Mouse (Mus musculus) lung, adult 18-20 months (tissue): ENCODE results near the gene Bsn.
A peak's percentile ranks its signal among the peaks of the same experiment; 100 is the strongest.

Experiments
- DNase-seq, 2 experiments: peaks; one replicate each; pipeline ENCODE4 v3.0.0; 2022; ENCODE audit warnings: mixed read lengths in 2 of 2

Bsn gene

GRCm38 (mm10) chr9:108083561-108083960, 106.6 kb downstream of the Bsn start:
- DNase-seq: no peak

DNA sequence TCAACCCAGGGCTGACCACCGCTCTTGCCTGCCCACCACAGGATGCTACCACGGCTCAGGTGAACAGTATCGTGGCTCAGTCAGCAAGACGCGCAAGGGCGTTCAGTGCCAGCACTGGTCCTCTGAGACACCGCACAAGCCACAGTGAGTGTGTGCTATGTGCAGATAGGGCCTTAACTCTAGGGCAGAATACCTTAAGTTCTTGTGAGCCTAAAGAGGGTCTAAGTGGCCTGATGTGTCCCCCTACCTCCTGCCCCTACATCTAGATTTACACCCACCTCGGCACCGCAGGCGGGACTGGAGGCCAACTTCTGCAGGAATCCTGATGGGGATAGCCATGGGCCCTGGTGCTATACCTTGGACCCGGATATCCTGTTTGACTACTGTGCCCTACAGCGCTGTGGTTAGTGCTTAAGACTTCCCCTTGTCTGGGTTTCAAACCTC, 107.2 kb downstream of the Bsn start, which contains the start of gene Rnf123:
TSS of gene Rnf123 (minus strand) at position 359 of the 444 bp plus-strand sequence.
- DNase-seq: no peak

DNA sequence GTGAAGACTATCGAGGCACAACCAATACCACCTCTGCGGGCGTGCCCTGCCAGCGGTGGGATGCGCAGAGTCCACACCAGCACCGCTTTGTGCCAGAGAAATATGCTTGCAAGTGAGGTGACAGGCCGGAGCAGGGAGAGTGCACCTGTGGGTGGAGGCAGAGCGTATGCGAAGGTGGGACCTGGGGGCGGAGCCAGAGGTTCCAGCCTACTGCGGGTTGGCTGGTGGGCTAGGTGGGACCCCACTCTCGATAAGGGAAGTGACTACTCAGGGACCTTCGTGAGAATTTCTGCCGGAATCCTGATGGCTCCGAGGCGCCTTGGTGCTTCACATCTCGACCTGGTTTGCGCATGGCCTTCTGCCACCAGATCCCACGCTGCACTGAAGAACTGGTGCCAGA, 107.6 kb downstream of the Bsn start:
- no peak for DNase-seq

GRCm38 (mm10) chr9:108080168-108080567, 110.0 kb downstream of the Bsn start, which contains the start of gene Mst1:
Gene Mst1, plus strand, starts transcription at chr9:108080436.
- peak in 1 of 2 experiments; percentile 22 for DNase-seq

GRCm38 (mm10) chr9:108073141-108073930, 116.8 kb downstream of the Bsn start:
- DNase-seq: no peak

DNA sequence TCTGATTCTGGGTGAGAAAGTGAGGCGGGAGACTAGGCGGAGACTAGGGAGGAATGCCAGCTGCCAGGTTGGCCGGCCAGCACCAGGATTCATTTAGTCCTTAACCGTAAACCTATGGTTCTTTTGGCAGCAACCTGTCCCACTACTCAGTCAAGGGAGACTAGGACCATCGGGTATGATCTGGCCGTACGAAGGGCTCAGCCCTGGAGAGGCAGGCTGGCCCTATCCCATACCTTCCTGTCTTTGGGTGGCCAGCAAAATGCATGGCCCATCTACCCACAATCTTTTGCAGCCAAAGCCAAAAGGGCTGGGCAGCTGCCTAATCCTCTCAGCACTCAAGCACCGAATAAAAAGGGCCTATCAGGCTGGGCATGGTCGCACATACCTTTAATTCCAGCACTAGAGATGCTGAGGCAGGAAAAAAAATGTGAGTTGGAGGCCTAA, 117.7 kb downstream of the Bsn start:
- no peak for DNase-seq

- no peak for DNase-seq
These were observed 118.4 kb downstream of the Bsn start for GRCm38 (mm10) chr9:108071801-108072200.

GRCm38 (mm10) chr9:108069529-108069928, 120.7 kb downstream of the Bsn start:
- no peak for DNase-seq

DNA sequence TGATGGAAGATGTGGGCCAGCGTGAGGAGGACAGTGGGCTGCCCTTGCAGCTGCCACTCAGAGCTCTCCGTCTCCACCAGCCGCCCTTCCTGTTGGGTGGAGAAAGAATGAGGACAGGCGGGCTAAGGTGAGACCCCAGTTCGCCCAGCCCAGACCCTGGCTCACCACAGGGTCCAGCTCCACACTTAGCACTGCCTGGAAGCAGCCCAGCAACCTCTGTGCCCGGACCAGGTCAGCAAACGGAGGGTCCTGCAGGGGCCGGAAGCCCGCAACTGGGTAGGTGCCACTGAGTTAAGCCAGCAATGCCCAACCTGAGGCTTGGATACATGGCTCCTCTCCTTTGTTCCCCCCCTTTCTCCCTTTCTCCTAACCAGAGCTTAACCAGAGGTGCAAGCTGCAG, 121.2 kb downstream of the Bsn start:
- no peak for DNase-seq

DNA sequence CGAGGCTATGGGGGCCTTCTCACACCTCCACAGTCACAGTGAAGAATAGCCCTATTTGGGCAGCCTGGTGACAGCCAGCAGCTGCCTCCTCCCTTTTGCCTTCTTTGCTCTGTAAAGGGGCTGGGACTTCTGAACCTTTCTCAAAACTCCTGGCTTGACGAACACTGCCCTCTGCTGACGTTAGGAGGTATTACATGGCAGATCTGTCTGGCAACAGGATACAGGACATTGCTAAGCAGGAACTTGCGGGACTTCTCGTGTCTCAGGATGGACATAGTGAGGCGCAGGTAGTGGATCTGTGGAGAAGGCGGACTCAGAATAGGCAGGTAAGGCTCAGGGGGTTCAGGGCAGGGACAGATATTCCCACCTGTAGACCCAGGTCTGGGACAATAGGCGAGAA, 122.3 kb downstream of the Bsn start:
- DNase-seq: peak; percentile 76 to 82

DNA sequence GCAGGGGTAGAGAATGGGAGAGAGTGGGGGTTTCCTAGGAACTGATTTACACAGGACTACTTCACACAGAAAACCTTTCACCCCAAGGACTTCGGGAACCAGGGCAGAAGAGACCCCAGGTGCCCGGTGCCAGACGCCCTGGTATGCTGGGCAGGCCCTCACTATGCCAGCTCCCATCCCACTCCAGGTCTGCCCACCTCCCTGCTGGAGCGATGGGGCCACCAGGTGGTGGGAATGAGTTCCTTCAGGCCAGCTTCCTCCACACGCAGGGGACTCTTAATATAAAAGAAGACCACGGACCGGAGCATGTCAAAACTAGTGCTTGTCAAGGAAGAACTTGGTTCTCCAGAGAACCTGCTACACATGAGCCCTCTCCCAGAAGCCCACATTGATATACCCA, 123.0 kb downstream of the Bsn start:
- DNase-seq: no peak

- DNase-seq: peak; percentile 51
These were observed 124.6 kb downstream of the Bsn start for GRCm38 (mm10) chr9:108065491-108066011.

GRCm38 (mm10) chr9:108063361-108063760, 126.8 kb downstream of the Bsn start:
- no peak for DNase-seq

DNA sequence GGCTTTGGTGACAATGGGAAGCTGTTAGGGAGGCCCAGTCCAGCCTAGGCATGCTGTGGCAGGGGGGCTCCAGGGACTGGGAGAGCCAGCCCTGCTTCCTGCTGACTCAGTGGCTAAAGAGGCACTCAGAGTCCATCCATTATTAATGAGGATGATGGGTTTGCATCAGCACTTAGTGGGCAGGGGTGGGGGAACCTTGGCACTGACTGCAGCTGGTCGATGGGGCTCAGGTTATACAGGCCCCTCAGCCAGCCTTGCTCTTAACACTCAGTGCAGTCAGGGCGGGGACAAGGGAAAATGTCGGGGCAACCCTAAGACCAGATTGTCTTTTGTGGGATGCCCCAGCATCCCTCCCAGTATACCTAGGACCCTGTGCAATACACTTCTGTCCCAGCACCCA, 128.0 kb downstream of the Bsn start:
- DNase-seq: no peak

DNA sequence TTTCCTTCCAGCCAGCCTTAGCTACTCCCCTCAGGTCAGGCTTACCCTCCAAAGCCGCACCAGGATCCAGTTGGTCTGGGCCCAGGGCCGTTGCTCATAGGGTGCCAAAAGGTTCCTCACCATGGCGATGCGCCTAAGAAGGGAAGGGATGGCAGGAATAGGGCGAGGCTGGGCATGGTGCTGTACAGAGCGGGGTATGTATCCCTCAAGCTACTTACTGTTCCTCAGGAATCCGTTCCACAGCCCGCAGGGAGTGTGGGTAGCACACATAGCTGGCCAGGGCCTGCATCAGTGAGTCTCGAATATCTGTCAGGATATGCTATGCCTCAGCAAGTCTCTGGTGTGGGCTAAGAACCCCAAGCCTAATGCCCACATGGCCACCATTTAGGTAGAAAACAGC, 131.9 kb downstream of the Bsn start:
- DNase-seq: no peak

GRCm38 (mm10) chr9:108057262-108057562, 133.0 kb downstream of the Bsn start:
- DNase-seq: no peak

DNA sequence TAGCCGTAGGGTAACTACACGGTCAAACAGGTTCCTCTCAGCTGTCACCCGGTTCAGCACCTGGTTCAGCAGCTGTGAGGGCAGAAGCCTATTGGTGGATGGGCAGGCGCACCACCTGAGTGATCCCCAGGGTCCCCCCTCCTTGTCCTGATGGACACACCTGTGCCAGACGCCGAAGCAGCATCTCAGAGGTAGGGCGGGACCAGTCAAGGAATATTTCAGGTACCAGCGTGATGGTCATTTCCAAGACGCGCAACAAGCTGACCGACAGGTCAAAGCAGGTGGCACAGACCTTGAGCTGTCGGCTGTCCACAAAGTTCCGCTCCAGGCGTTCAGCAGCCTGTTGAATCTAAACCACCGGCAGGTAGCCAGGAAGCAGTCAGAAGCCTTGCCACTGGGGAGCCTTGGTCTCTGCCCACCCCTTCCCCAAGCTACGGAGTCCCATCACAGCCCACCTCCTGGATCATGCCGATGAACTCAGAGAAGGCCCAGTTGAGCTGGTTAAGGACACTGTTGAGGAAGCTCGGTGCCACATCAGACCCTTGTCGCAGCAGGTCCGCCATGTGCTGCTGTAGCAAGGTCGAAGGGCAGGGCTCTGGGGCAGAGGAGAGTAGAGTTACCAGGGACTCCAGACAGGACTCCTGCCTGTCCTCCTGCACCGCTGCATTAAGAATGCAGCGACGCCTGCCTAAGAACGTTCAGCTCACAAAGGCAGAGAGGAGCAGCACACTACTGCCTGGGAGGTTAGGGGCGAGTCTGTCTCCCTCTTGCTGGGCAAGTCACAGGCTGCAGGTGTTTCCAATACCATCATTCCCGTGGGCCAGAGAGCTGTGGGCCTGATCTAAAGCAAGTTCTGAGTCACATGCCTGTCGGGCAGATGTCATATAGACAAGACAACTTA, 133.6 kb downstream of the Bsn start:
- no peak for DNase-seq

- DNase-seq: no peak
These were observed 134.4 kb downstream of the Bsn start for GRCm38 (mm10) chr9:108055661-108056237.

DNA sequence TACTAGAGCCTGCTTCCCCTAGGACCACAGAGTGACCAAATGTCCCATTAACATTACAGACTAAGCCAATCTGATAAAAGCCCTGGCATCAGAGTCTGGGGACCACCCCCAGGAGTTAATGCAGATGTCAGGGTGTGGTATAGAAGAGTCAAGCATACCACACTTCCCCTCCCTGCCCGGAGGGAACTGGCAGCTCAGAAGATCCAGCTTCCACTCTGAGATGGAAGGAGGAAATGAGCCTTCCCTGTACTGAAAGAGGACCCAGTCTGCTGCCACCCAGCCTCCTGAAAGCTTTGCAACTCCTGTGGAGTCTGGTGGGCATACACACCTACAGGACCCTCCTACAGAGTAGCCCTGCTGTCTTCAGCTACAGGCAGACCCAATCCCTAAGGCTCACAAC, 135.1 kb downstream of the Bsn start:
- DNase-seq: no peak

- DNase-seq: no peak
These were observed 135.7 kb downstream of the Bsn start for GRCm38 (mm10) chr9:108054331-108055040.

- DNase-seq: no peak
These were observed 136.4 kb downstream of the Bsn start for GRCm38 (mm10) chr9:108053665-108054225.
